28 mouse cellular contexts compared by ENCODE assay signal in genomic region chr2:131517550-131517949, GRCm38 (mm10). TPM values are rescaled to one million over a fixed set of nuclear protein-coding genes. Genes with fewer than 3 reads are reported as not detected.
DNase-seq lines count a peak whose midpoint lies in the region; ATAC-seq and TF ChIP-seq lines count a peak whose summit lies in the region.
"Had no signal": no experiment of that assay in that cellular context is flagged by ENCODE, and none has a peak within 500 bp of the region (broad histone marks: within the 10 kb centered on the region; RNA-seq: fewer than 3 reads in every experiment).

No protein-coding gene starts in this region.

- intact Hi-C loops in gastrocnemius, adult 2 months (cut with DNase I), result loop anchor here (10.0 kb wide), 1 partner anchor 333 kb away; the partner anchor contains the start of genes Cdc25b, Cenpb and Spef1

- H3K27me3 ChIP-seq in liver, embryonic 15.5 days, result no peaks in the 10 kb centered on the region
- H3K27me3 ChIP-seq: embryonic facial prominence, embryonic 12.5 days; forebrain, embryonic 15.5 days; hindbrain, embryonic 12.5 days; kidney, embryonic 15.5 days; limb, embryonic 15.5 days; Patski had no signal

- H3K4me2 ChIP-seq in liver, embryonic 15.5 days, result no peak overlapping the region
- H3K4me2 ChIP-seq: embryonic facial prominence, embryonic 12.5 days; forebrain, embryonic 15.5 days; hindbrain, embryonic 12.5 days; kidney, embryonic 15.5 days; limb, embryonic 15.5 days had no signal

- ATAC-seq in liver, embryonic 15.5 days (ENCODE audit: insufficient read depth), result no peak
- ATAC-seq: forebrain, embryonic 15.5 days; midbrain, embryonic 16.5 days; Patski had no signal

- H3K9me3 ChIP-seq in liver, embryonic 15.5 days (replicated peaks), result no peaks in the 10 kb centered on the region
- H3K9me3 ChIP-seq: embryonic facial prominence, embryonic 12.5 days; forebrain, embryonic 15.5 days; hindbrain, embryonic 12.5 days; kidney, embryonic 15.5 days; limb, embryonic 10.5 days; limb, embryonic 15.5 days; midbrain, embryonic 10.5 days had no signal

- peaks cover 54% of the 10 kb centered on the region for H3K4me1 ChIP-seq in liver, embryonic 15.5 days (replicated peaks)
- H3K4me1 ChIP-seq: embryonic facial prominence, embryonic 12.5 days; kidney, embryonic 15.5 days; midbrain, embryonic 10.5 days had no signal

- H3K9ac ChIP-seq in liver, embryonic 15.5 days, result no peak overlapping the region
- H3K9ac ChIP-seq: embryonic facial prominence, embryonic 12.5 days; forebrain, embryonic 15.5 days; hindbrain, embryonic 12.5 days; kidney, embryonic 15.5 days; limb, embryonic 15.5 days had no signal

- peaks cover 81% of the 10 kb centered on the region for H3K36me3 ChIP-seq in liver, embryonic 15.5 days (replicated peaks)

- TF ChIP-seq CTCF in gastrocnemius, adult 2 months (IDR thresholded peaks at IDR 0.05), result no peak

- H3K27ac ChIP-seq in gastrocnemius, adult 2 months, result no peak overlapping the region
- H3K27ac ChIP-seq in liver, embryonic 15.5 days (replicated peaks), result peak overlapping the region; percentile 81; the same call in 1 of the 2 replicates
- H3K27ac ChIP-seq: embryonic facial prominence, embryonic 12.5 days; forebrain, embryonic 15.5 days; hindbrain, embryonic 12.5 days; kidney, embryonic 15.5 days; limb, embryonic 10.5 days; limb, embryonic 15.5 days; midbrain, embryonic 10.5 days had no signal

- peak; percentile 10 for DNase-seq in gastrocnemius, adult 2 months
- no peak for DNase-seq in gastrocnemius, adult 18-20 months (ENCODE audit: low spot score)
- peak; percentile 62 for DNase-seq in layer of hippocampus, adult 9-11 months
- DNase-seq in layer of hippocampus, postnatal 36 days, result no peak
- DNase-seq in ovary, postnatal 36 days (ENCODE audit: low spot score), result no peak
- no peak for DNase-seq in right cerebral cortex, adult 18-20 months
- DNase-seq: adrenal gland, postnatal 10 days; cerebellum, adult 11-12 months; cerebellum, adult 9-11 months; embryo, embryonic 11 days; heart, postnatal 14 days; kidney, adult 18-20 months; kidney, postnatal 25 days; lung, adult 2 months; lung, postnatal 10 days; right cerebral cortex, postnatal 14 days had no signal

- WGBS in liver, embryonic 15.5 days (ENCODE audit: insufficient replicate concordance), result 80% methylated on average over 4 of the region's 4 CpGs

- no peak overlapping the region for H3K4me3 ChIP-seq in gastrocnemius, adult 2 months
- no peak overlapping the region for H3K4me3 ChIP-seq in liver, embryonic 15.5 days (replicated peaks)
- H3K4me3 ChIP-seq: embryonic facial prominence, embryonic 12.5 days; forebrain, embryonic 15.5 days; hindbrain, embryonic 12.5 days; kidney, embryonic 15.5 days; limb, embryonic 10.5 days; limb, embryonic 15.5 days; midbrain, embryonic 10.5 days had no signal

RNA-seq across cellular contexts. Expression of gene Smox, which starts 26.3 kb away (rescaled TPM):
- total RNA-seq in gastrocnemius, adult 2 months (2021), result 100 to 1,000 TPM in 1 of 2 experiments, 10 to 100 TPM in 1; 51.2 to 522 TPM
- total RNA-seq in gastrocnemius, adult 18-20 months (2021), result 100 to 1,000 TPM in 1 of 2 experiments, 10 to 100 TPM in 1; 86.0 to 120 TPM
- 10 to 100 TPM; 75.6 to 87.3 TPM for total RNA-seq in layer of hippocampus, postnatal 36 days (2021)
- polyA plus RNA-seq in liver, embryonic 15.5 days (2015; fragmentation: Nextera tagmentation; extraction: Ambion mirVana), result 106 and 117 TPM in 2 replicates

RNA-seq across cellular contexts. Expression of gene Adra1d, which starts 44.5 kb away (rescaled TPM):
- total RNA-seq in gastrocnemius, adult 2 months (2021), result under 1 TPM; 0.54 to 0.73 TPM
- under 1 TPM; 0.50 to 0.88 TPM for total RNA-seq in gastrocnemius, adult 18-20 months (2021)
- total RNA-seq in layer of hippocampus, postnatal 36 days (2021), result 100 to 1,000 TPM in 1 of 2 experiments, 10 to 100 TPM in 1; 92.5 to 100 TPM
- polyA plus RNA-seq in liver, embryonic 15.5 days (2015; fragmentation: Nextera tagmentation; extraction: Ambion mirVana), result 0.41 and 0.44 TPM in 2 replicates
- total RNA-seq: MEL; neutrophil, adult 5-6 weeks had no signal
- polyA plus RNA-seq: limb, embryonic 10.5 days; midbrain, embryonic 16.5 days had no signal

Comparison
In these comparisons a context has a peak if more than half of its experiments do, and no peak if none do; other contexts are left out.
1. DNase-seq: peak in gastrocnemius, adult 2 months (single experiment) and layer of hippocampus, adult 9-11 months (single experiment); none in gastrocnemius, adult 18-20 months (single experiment), layer of hippocampus, postnatal 36 days (0 of 2), ovary, postnatal 36 days (single experiment) and right cerebral cortex, adult 18-20 months (single experiment).
2. RNA of gene Adra1d, which starts 44.5 kb away (total RNA-seq): 92.5 to 100 TPM in layer of hippocampus, postnatal 36 days; 0.50 to 0.88 TPM in gastrocnemius, adult 18-20 months and 0.54 to 0.73 TPM in gastrocnemius, adult 2 months; every median in the first group is over 10 times any median in the second.